Mouse (Mus musculus) small intestine, adult 2 months (tissue): Measurements from ENCODE around the gene Gm45753.

ENCODE experiments used
- CTCF ChIP-seq: fragments of 200-500 bp; IDR thresholded peaks from 2 replicates; pipeline ENCODE4 v1.5.1; 2012; ENCODE audit warnings: low read depth, mild to moderate bottlenecking, control low read depth, inconsistent platforms, low read length, moderate library complexity, mixed read lengths; ENCODE audit not compliant: insufficient replicate concordance, insufficient read length; ENCODE audit errors: extremely low read depth
- POLR2A ChIP-seq: fragments of 200-500 bp; IDR thresholded peaks from 2 replicates; pipeline ENCODE4 v1.6.1; 2012; ENCODE audit warnings: low read depth, mild to moderate bottlenecking, control low read depth, inconsistent platforms, low read length, moderate library complexity

- TF ChIP-seq CTCF, result no peak
- no peak for TF ChIP-seq POLR2A
Measured at GRCm38 (mm10) chr8:45295276-45295675, 13.0 kb downstream of the Gm45753 start.
